Mouse (Mus musculus) layer of hippocampus, adult 8-10 months (tissue): ENCODE measurements around the gene Rbpj. TPM values are rescaled to one million over a fixed set of nuclear protein-coding genes. Genes with fewer than 3 reads are reported as not detected.
A peak's percentile ranks its signal among the peaks of the same experiment; 100 is the strongest.

Experiments
- DNase-seq, 2 experiments: peaks; one replicate each; pipeline ENCODE4 v3.0.0; 2022; ENCODE audit warnings: low spot score in 2 of 2
- total RNA-seq, 4 experiments: library from RNA; stranded (reverse); gene quantifications; 2 replicates each; pipeline ENCODE4 v1.2.4; 2022

The Rbpj gene
- total RNA-seq, 4 experiments from 2014 or later, result 20.9 to 32.8 (median 26.9) TPM

DNA sequence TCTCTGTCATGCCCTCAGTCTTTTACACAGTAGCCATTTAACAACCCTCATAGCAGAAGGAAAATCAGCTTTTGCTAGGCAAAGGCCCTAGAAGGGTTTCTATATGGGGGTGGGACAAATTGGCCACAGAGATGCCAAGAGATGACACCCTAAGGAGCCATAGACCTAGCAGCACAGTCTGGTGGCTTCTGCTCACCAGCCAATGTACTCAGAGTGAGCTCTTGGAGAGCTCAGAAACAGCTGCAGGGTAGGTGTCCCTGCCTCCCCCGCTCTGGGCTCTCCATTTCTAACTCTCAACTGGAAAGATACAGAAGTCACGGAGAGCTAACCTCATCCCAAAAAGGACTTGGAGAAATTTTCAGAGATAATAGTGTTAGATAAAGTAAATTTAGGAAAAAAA lies 44.0 kb downstream of the Rbpj start:
- no peak for DNase-seq

DNA sequence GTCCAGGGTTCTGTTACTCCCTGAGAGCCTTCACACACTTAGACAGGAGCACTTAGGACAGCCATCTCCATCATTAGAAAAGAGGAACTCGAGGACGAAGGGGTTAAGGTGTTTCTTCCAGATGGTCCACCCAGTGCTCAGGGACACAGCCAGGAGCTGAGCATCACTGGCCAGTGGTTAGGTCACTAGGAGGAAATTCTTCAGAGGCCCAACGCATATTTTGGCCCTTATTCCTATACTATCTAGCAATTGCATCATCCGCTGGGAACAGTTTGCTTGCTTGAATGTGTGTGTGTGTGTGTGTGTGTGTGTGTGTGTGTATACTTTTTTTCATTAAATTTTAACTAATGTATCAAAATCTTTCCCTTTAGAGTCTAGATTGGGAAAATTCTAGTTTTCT lies 45.5 kb downstream of the Rbpj start:
- no peak for DNase-seq

- DNase-seq, result no peak
Measured at GRCm38 (mm10) chr5:53514959-53515612, 49.1 kb downstream of the Rbpj start.

DNA sequence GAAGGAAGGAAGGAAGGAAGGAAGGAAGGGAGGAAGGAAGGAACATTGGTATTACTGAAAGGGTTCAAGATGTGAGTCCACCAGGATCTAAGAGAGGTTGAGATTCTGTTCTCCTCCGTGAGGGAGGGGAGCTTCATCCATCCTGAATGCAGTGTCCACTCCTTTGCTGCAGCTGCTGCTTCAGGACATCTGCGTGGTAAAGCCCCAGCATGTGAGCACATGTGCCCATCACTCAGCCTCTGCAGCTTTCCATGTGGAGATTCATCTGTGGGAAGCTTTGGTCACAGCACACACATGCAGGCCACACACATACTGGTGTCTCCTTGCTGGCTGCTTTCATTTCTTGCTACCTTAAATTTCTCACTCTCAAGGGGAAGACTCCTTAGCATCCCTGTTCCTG lies 50.5 kb downstream of the Rbpj start:
- no peak for DNase-seq

DNA sequence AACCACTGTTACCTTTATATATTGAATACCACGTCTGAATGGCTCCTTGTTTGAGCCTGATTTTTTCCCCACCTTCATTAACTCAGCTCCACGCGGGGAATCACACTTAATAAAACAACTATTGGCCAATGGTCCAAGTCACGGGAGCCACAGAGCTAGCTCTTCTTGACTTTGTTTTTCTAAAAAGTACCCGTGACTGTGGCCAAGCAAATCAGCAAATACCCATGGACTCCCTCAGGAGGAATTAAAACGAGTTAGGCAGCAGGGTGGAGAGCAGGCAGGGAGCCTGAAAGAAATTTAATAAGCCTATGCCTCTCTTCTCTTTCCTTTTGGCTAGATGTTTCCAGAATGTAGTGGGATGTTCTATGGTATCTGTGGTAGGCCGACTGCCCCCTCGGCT lies 51.9 kb downstream of the Rbpj start:
- DNase-seq, result no peak

DNA sequence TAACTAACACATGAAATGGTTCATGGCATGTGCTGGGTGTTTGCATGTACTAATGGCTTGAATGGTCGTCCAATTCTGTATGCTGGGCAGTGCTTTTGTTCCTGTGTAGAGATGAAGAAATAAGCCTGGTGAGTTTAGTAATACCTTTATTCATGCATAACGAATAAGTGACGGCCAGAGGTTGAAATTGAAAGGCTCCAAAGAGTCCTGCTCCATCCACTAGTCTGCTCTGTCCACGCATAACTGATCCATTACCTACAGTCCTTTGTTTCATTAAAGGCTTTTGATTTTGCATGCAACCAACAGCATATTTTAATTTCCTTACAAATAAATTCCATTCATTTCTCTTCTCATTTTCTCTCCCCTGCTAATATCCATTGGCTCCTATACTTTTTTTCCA lies 53.2 kb downstream of the Rbpj start:
- no peak for DNase-seq

- no peak for DNase-seq
Measured at GRCm38 (mm10) chr5:53519998-53520577, 54.1 kb downstream of the Rbpj start.

DNA sequence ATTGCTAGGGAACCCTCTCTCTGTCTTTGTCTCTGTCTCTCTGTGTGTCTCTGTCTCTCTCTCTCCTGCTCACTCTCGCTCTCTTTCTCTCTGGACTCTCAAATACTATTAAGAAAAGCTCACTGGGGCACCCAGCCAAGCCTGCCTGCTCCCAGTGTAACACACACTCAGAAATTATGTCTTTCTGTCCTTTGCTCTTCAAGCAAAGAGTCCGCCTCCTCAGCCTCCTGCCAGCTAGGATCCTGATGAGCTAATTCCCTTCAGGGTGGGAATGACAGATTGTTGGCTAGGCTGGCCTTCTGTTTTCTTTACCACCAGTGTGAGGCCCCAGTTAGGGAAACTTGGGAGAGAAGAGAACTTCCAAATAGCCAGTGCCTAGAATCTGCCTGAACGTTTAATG lies 57.1 kb downstream of the Rbpj start:
- DNase-seq, result peak; percentile 44 to 47

- no peak for DNase-seq
Measured at GRCm38 (mm10) chr5:53524162-53524561, 58.2 kb downstream of the Rbpj start.

DNA sequence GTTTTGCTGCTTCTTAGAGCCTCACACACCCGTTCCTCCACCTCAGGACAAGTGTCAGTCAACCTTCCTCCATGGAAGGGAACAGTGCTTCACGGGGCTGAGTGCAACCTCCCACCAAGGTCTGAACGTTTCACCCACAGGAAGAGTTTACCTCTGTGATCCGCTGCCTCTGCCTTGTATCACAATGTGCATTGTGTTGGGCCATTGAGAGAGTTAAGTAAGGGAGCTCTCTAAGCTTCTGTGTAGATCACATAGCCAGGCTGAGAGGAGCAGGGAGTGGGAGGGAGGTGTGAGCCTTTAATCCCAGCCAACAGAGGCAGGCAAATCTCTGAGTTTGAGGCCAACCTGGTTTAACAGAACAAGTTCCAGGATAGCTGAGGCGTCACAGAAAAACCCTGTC lies 58.9 kb downstream of the Rbpj start:
- no peak for DNase-seq

DNA sequence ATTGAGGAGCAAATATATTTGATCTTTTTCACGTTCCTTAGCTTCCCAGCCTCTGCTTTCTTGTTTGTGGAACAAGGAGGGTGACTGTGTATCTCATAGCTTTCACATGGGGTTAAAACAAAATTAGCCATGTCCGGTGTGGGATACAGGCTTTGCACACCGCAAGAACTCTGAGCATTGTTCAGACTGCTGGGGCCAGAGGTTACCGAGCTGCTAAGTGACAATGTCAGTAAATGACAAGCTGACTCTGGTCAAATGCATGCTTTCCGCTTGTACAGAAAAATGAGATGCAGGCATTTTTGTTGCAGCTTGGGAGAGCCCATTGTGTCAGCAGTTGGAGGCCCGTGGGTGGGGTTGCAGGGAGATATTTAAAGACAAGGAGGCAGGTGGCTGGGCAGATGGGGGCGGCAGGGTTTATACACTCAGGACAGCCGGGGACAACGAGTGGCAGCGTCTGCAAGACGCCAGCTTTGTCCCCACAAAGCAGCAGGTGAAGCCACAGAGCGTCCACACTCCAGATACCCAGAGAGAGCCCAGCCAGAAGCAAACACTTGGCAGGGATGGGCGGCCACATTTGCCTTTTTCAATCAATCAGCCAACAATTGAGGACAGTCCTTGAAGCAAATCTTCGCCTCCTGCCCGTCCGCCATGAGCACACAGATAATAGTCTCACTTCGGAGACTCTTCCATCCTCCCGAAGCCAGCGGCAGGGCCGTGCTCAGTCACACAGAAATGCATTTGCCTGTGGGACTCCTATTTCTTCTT lies 59.5 kb downstream of the Rbpj start:
- peak; percentile 67 to 74 for DNase-seq

DNA sequence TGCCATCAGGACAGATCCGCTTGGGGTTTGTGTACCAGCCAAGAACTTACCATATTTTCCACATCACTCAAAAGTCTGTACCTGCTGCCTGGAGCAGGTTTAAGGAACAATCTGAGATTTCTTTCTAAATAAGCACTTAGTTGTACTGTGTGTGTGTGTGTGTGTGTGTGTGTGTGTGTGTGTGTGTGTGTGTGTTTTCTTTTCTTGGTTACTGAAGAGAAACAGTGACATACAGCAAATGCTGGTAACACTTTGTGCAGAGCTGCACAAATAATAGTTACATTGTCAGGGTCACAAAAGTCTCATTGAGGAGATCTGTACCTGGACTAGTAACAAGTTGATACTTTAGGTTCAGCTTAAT lies 60.1 kb downstream of the Rbpj start:
- DNase-seq, result no peak

GRCm38 (mm10) chr5:53529846-53530245 lies 63.9 kb downstream of the Rbpj start:
- no peak for DNase-seq

GRCm38 (mm10) chr5:53535096-53535495 lies 69.1 kb downstream of the Rbpj start:
- DNase-seq, result no peak

- DNase-seq, result no peak
Measured at GRCm38 (mm10) chr5:53536635-53537554, 70.9 kb downstream of the Rbpj start.

- no peak for DNase-seq
Measured at GRCm38 (mm10) chr5:53539860-53540633, 74.1 kb downstream of the Rbpj start.

DNA sequence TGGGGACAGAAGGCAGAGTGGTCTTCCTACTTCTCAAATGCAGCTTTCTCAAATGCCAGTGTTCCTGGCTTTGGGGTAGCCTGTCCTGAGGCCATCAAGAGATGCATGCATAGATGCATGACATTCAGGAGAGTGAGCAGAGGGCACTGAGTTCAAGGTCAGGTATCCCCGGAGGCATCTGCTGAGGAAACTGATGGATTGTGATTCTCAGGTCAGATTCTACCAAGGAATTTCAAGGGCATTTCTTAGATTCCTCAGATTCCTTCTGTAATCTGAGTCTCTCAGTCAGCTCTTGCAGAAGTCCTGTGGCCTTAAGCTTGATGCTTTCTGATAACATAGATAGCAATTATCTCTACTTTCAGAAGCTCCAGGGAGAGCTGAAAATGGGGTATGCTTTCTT lies 76.1 kb downstream of the Rbpj start:
- DNase-seq, result no peak

DNA sequence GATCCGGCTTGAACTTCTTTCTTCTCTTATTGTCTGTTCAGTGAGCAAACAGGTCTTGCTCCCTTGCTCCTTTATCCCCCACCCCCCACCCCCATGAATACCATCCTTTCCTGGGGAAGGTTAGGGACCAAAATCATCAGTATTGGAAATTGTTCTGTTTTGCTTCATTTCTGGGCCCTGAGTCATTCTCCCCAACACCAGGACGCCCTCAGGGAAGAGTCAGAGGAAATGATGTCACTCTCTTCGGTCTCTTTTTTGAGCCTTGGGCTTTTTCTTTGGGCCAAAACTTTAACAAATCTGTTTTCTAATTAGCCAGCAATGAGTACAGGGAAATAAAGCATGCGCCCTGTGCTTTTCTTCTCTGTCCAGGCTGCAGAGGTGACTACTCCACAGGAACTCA lies 77.4 kb downstream of the Rbpj start:
- DNase-seq, result no peak

DNA sequence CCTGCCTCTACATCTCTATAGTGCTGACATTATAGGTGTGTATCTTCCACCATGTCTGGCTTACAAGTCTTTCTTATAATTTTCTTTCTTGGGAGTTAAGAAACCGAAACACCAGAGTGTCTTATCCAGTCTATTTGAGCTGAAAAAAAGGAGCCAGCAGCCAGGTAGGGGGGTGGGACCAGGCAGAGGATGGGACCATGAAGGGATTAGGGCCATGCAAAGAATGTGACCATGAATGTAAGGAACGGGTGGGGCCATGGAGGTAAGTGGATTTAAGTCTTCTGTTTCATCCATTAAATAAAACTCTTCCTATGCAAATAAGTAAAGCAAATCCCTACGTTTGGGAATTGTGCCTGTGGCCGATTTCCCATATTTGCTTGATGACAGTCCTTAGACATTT lies 78.0 kb downstream of the Rbpj start:
- no peak for DNase-seq

DNA sequence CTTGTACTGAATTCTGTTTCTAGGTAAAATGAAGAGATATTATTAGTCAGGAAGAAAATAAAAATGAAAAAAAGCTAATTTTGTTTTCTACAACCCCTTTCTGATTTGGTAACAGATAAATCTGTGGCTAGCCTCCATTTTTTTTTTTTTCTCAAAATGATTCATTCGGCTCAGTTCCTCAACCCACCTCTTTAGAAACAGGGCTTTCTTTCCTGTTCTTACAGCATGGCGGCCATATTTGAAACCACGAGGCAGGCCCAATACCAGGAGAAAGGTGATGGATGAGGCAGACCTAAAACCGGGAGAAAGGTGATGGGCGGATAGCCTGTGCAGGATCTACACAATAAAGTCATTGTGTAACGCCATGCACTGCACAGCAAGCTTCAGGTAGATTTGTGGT lies 80.5 kb downstream of the Rbpj start:
- no peak for DNase-seq

GRCm38 (mm10) chr5:53546979-53547472 lies 81.1 kb downstream of the Rbpj start:
- no peak for DNase-seq
